Mouse (Mus musculus) layer of hippocampus, postnatal 10 days (tissue): ENCODE measurements at regions not wholly inside any gene's neighbourhood (a gene's known extent, or its start where the extent isn't known, plus 50 kb on each side); places are given as distances from the start of the nearest gene placed in this dataset.

Experiments used
- DNase-seq, 2 experiments: peaks; one replicate each; pipeline ENCODE4 v3.0.0; 2021; ENCODE audit warnings: low spot score in 2 of 2

GRCm38 (mm10) chr7:68686396-68687139 lies 62.5 kb downstream of the Arrdc4 start:
- DNase-seq = no peak

- DNase-seq = no peak
Measured at GRCm38 (mm10) chr7:68682929-68683643, 66.0 kb downstream of the Arrdc4 start.

- no peak for DNase-seq
Measured at GRCm38 (mm10) chr7:68682318-68682728, 66.7 kb downstream of the Arrdc4 start.

- no peak for DNase-seq
Measured at GRCm38 (mm10) chr7:68679770-68680169, 69.3 kb downstream of the Arrdc4 start.

GRCm38 (mm10) chr7:68667790-68668732 lies 81.0 kb downstream of the Arrdc4 start:
- no peak for DNase-seq

- peak; percentile 14 to 27 for DNase-seq
Measured at GRCm38 (mm10) chr7:68667215-68667614, 81.8 kb downstream of the Arrdc4 start.

- no peak for DNase-seq
Measured at GRCm38 (mm10) chr7:68656354-68656753, 92.7 kb downstream of the Arrdc4 start.

- no peak for DNase-seq
Measured at GRCm38 (mm10) chr7:68653534-68653933, 95.5 kb downstream of the Arrdc4 start.

- DNase-seq = no peak
Measured at GRCm38 (mm10) chr7:68651418-68651817, 97.6 kb downstream of the Arrdc4 start.

GRCm38 (mm10) chr7:68637556-68638215 lies 111.4 kb downstream of the Arrdc4 start:
- DNase-seq = no peak

- no peak for DNase-seq
Measured at GRCm38 (mm10) chr7:68621080-68621479, 128.0 kb downstream of the Arrdc4 start.

- no peak for DNase-seq
Measured at GRCm38 (mm10) chr7:68610499-68610898, 138.5 kb downstream of the Arrdc4 start.

- no peak for DNase-seq
Measured at GRCm38 (mm10) chr7:68607170-68607569, 141.9 kb downstream of the Arrdc4 start.

- no peak for DNase-seq
Measured at GRCm38 (mm10) chr7:68606278-68606677, 142.8 kb downstream of the Arrdc4 start.

GRCm38 (mm10) chr7:68603711-68604110 lies 145.3 kb downstream of the Arrdc4 start:
- DNase-seq = no peak

- no peak for DNase-seq
Measured at GRCm38 (mm10) chr7:68602003-68602402, 147.0 kb downstream of the Arrdc4 start.

- DNase-seq = no peak
Measured at GRCm38 (mm10) chr7:68594017-68594386, 155.0 kb downstream of the Arrdc4 start.

- DNase-seq = no peak
Measured at GRCm38 (mm10) chr7:68593344-68594016, 155.6 kb downstream of the Arrdc4 start.

GRCm38 (mm10) chr7:68582540-68583325 lies 166.3 kb downstream of the Arrdc4 start:
- DNase-seq = no peak

GRCm38 (mm10) chr7:68580650-68581049 lies 168.4 kb downstream of the Arrdc4 start:
- peak; percentile 46 to 64 for DNase-seq
